Mouse (Mus musculus): Measurements from ENCODE around the gene Lefty2. TPM values are rescaled to one million over a fixed set of nuclear protein-coding genes. Genes with fewer than 3 reads are reported as not detected.
"Not testable (repeated sequence)": the region's sequence is repeated elsewhere in the genome, so short reads cannot be mapped to it uniquely, and the experiment has no call there.

Lefty2 gene
- polyA plus RNA-seq, 1 experiment from 2014 or later, result 0.14 TPM

DNA sequence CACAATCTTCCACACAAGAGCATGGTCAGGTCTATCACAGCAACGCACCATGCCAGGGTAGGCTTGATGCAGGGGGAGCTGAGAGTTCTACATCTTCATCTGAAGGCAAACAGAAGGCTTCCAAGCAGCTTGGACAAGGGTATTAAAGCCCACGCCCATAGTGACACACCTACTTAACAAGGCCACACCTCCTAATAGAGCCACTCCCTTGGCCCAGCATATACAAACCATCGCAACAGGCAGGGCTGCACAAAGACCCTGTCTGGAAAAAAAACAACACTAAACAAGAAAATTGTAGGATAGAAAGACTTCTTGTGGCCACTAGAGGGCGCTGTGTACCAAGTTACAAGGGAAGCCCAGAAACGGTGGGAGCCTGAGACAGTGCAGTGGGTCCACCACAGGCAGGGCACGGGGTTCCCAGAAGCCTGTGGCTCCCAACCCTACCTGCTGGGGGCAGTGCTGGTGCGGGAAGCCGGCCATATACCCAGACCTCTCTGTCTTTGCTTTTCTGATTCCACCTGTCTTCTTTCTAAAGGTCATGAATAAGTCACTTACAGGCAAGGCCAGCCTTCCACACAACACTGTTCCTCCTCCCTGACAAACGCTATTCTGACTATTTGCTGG is 18.9 kb upstream of the Lefty2 start:
- Histone ChIP-seq H3K9ac (no peak overlapping the region), H3K9me3 (replicated peaks) (no peaks in the 10 kb centered on the region), H3K4me3 (no peak overlapping the region), H3K4me1 (replicated peaks) (peaks cover 7% of the 10 kb centered on the region; the same call in 1 of the 2 replicates), H3K4me2 (no peak overlapping the region), H3K27me3 (no peaks in the 10 kb centered on the region), H3K36me3 (no peaks in the 10 kb centered on the region), H3K27ac (no peak overlapping the region)
- peak; percentile 63; the same call in 1 of the 2 replicates for ATAC-seq (replicated peaks; ENCODE audit: insufficient number of reproducible peaks, insufficient read depth, low FRiP score, low read depth)
- WGBS, result 26% methylated on average over 9 of the region's 9 CpGs

DNA sequence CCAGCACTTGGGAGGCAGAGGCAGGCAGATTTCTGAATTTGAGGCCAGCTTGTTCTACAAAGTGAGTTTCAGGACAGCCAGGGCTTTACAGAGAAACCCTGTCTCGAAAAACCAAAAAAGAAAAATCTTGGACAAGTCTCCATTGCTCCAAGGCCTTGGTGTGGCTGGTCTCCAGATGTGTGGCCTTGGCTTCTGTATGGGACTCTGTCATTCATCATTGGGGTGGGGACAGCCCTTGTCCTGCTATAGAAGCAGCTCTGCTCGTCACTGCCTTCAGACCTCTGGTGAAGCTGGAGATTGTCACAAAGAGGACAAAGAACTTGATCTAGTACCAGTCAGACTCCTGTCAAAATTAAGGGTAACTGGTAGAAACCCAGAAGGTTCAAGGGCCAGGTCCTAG is 18.3 kb upstream of the Lefty2 start:
- Histone ChIP-seq H3K4me1 (replicated peaks) (peaks cover 7% of the 10 kb centered on the region; the same call in 1 of the 2 replicates), H3K27ac (no peak overlapping the region), H3K9ac (no peak overlapping the region), H3K27me3 (no peaks in the 10 kb centered on the region), H3K4me2 (no peak overlapping the region), H3K9me3 (replicated peaks) (no peaks in the 10 kb centered on the region), H3K36me3 (no peaks in the 10 kb centered on the region), H3K4me3 (no peak overlapping the region)
- ATAC-seq (replicated peaks; ENCODE audit: insufficient number of reproducible peaks, insufficient read depth, low FRiP score, low read depth), result no peak
- WGBS, result 70% methylated on average over 2 of the region's 2 CpGs

DNA sequence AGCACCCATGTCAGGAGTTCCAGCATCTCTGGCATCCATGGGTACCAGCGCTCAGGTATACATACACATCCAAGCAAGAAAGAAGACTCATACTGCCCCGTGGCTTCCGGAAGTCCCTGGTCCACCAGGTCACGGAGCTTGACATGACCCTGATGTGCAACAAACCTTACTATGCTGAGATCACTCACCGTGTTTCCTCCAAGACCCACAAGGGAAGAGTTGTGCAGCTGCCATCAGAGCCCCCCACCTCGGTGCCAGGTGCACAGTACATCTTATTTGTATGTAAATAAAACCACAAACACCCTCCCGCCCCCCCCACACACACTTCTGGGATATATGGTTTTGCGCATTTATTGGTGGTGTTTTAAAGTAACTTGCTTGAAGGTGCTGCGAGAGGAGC is 17.8 kb upstream of the Lefty2 start:
- ATAC-seq (replicated peaks; ENCODE audit: insufficient number of reproducible peaks, insufficient read depth, low FRiP score, low read depth), result no peak
- Histone ChIP-seq H3K9ac (no peak overlapping the region), H3K9me3 (replicated peaks) (no peaks in the 10 kb centered on the region)

DNA sequence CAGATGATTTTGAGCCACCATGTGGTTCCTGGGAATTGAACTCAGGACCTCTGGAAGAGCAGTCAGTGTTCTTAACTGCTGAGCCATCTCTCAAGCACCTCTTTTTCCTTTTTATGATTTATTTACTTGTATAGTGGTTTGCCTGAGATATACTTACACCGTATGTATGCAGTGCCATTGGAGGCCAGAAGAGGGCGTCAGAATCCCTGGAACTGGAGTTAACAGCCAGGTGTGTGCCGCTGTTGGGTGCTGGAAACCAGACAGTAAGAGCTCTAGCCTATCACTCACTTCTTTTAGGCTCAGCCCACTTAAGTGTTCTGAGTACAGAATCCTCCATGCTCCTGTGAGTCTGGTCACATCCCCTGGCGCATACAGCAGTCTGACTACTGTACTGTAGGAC is 15.4 kb upstream of the Lefty2 start:
- H3K4me1 ChIP-seq (replicated peaks), result no peaks in the 10 kb centered on the region
- H3K4me2 ChIP-seq, result no peak overlapping the region
- H3K4me3 ChIP-seq, result no peak overlapping the region
- no peaks in the 10 kb centered on the region for H3K27me3 ChIP-seq
- no peak for ATAC-seq (replicated peaks; ENCODE audit: insufficient number of reproducible peaks, insufficient read depth, low FRiP score, low read depth)
- H3K9me3 ChIP-seq (replicated peaks), result no peaks in the 10 kb centered on the region
- WGBS, result 79% methylated on average over 4 of the region's 4 CpGs
- no peak overlapping the region for H3K9ac ChIP-seq
- H3K27ac ChIP-seq, result no peak overlapping the region
- H3K36me3 ChIP-seq, result no peaks in the 10 kb centered on the region

More for the DNA sequence above, 17.8 kb upstream of the Lefty2 start:
- WGBS, result 81% methylated on average over 9 of the region's 9 CpGs
- Histone ChIP-seq H3K36me3 (no peaks in the 10 kb centered on the region), H3K4me1 (replicated peaks) (peaks cover 4% of the 10 kb centered on the region; the same call in 1 of the 2 replicates), H3K27me3 (no peaks in the 10 kb centered on the region), H3K27ac (no peak overlapping the region), H3K4me3 (no peak overlapping the region), H3K4me2 (no peak overlapping the region)

DNA sequence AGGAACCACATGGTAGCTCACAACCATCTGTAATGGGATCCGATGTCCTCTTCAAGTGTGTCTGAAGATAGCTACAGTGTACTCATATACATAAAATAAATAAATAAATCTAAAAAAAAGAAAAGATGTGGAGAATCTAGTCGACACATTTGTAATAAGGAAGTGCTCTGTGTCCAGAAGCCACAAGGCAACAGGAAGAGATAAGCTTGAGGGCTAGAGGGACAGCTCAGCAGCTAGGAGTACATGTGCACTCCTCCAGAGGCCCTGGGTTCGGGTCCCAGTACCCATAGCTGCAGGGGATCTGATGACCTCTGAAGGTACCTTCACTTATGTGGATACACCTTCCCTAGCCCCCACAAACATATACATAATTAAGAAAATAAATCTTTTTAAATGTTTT is 11.1 kb upstream of the Lefty2 start:
- ATAC-seq (replicated peaks; ENCODE audit: insufficient number of reproducible peaks, insufficient read depth, low FRiP score, low read depth), result no peak
- Histone ChIP-seq H3K4me2 (no peak overlapping the region), H3K36me3 (no peaks in the 10 kb centered on the region), H3K27ac (no peak overlapping the region), H3K4me1 (replicated peaks) (peaks cover 9% of the 10 kb centered on the region), H3K9ac (no peak overlapping the region), H3K27me3 (0 out of 2 replicates have a peak, but pooled peaks cover 3% of the 10 kb centered on the region), H3K9me3 (replicated peaks) (no peaks in the 10 kb centered on the region), H3K4me3 (no peak overlapping the region)
- 58% methylated on average over 3 of the region's 3 CpGs for WGBS

DNA sequence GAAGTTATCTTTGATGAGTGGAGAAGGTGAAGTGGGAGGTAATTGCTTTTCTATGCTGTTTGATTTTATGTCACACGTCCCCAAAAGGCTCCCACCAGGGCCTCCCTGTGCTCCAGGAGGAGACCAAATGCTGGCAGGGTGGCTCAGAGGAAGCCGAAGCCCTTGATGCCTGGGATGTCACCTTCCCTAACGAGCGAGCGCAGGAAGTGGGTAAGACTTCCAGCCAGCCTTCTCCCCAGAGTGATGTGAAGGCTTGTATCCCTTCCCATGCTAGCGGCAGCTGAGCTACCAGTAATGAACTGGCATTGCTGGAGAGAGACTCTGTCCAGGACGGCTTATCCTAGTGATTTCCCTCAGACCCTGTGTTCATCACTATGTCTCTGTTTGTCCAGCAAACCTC is 9.2 kb upstream of the Lefty2 start:
- Histone ChIP-seq H3K4me1 (replicated peaks) (peaks cover 16% of the 10 kb centered on the region), H3K4me3 (no peak overlapping the region), H3K36me3 (no peaks in the 10 kb centered on the region), H3K4me2 (no peak overlapping the region), H3K27ac (no peak overlapping the region), H3K9me3 (replicated peaks) (no peaks in the 10 kb centered on the region), H3K27me3 (0 out of 2 replicates have a peak, but pooled peaks cover 3% of the 10 kb centered on the region), H3K9ac (no peak overlapping the region)
- no peak for ATAC-seq (replicated peaks; ENCODE audit: insufficient number of reproducible peaks, insufficient read depth, low FRiP score, low read depth)
- WGBS, result 19% methylated on average over 7 of the region's 7 CpGs

DNA sequence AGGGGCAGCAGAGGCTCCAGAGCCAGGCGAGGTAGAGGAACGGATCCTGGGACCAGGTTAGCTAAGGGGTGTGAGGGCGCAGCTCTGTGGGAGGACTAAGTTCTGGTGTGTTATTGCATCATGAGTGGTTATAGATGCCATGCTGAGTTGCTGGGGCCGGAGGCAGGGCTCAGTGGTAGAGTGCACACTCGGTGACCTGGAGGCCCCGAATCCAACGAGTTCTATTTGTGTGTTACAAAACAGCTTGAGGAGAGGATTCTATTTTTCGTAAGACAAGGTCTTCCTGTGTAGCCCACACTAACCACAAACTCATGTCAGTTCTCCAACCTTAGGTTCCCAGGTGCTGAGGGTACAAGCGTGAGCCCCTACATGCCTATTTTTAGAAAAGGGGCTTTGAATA is 8.4 kb upstream of the Lefty2 start:
- 0 out of 2 replicates have a peak, but pooled peaks cover 3% of the 10 kb centered on the region for H3K27me3 ChIP-seq
- ATAC-seq (replicated peaks; ENCODE audit: insufficient number of reproducible peaks, insufficient read depth, low FRiP score, low read depth), result no peak
- no peaks in the 10 kb centered on the region for H3K36me3 ChIP-seq
- H3K4me2 ChIP-seq, result peak overlapping the region; percentile 12; the same call in 1 of the 2 replicates
- no peak overlapping the region for H3K27ac ChIP-seq
- H3K9me3 ChIP-seq (replicated peaks), result no peaks in the 10 kb centered on the region
- H3K9ac ChIP-seq, result no peak overlapping the region
- H3K4me1 ChIP-seq (replicated peaks), result peaks cover 20% of the 10 kb centered on the region
- 62% methylated on average over 9 of the region's 9 CpGs for WGBS
- no peak overlapping the region for H3K4me3 ChIP-seq

DNA sequence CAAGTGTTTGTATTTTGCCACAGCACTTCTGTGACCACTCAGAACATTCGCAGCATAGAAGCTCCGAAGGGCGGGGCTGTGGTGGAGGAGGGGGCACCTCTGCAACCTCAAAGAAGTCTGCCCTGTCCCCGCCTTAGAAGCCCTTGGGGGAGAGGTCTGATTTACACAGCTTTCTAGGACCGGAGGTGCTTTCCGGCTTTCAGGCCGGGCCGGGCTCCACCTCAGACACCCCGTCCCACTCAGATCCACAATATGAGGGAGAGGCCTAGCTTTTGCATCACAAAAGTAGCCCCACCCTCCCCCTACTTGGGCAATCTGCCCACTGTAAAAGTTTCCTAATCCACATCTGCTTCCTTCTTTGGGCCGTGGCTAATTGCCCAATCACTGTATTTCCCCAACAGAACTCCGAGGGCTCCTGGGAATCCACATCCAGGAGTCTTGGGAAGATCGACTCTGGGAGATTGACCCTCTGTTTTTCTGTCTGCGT is 4.3 kb upstream of the Lefty2 start:
- peak; percentile 51 for ATAC-seq (replicated peaks; ENCODE audit: insufficient number of reproducible peaks, insufficient read depth, low FRiP score, low read depth)
- H3K9ac ChIP-seq, result peak overlapping the region; percentile 13; the same call in 1 of the 2 replicates
- peak overlapping the region; percentile 14; the same call in 1 of the 2 replicates for H3K27ac ChIP-seq
- H3K9me3 ChIP-seq (replicated peaks), result no peaks in the 10 kb centered on the region
- H3K36me3 ChIP-seq, result no peaks in the 10 kb centered on the region
- WGBS, result 11% methylated on average over 13 of the region's 13 CpGs
- peak overlapping the region; percentile 49 for H3K4me2 ChIP-seq
- peak overlapping the region; percentile 4; the same call in 1 of the 2 replicates for H3K4me3 ChIP-seq
- peaks cover 20% of the 10 kb centered on the region for H3K27me3 ChIP-seq
- H3K4me1 ChIP-seq (replicated peaks), result peaks cover 20% of the 10 kb centered on the region

DNA sequence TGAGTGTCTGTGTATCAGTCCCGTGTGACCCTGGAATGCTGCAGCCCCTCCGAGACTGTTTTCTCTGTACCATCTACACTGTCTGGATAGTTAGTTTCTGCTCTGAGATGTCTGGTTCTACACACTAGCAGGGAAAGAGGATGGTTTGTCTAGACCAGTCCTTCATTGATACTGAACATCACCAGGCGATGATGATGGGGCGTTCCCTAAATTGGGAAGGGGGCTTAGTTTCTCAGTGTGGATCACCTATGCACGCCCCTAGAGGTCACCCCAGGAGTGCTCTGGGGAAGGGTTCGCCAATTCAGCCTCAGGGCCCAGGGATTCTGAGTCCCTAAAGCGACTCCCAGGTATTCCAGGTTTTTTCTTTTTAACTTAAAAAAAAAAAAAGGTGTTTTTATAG is 3.7 kb upstream of the Lefty2 start:
- 0 out of 2 replicates have a peak overlapping the region, but pooled peaks have one; percentile 13 for H3K9ac ChIP-seq

DNA sequence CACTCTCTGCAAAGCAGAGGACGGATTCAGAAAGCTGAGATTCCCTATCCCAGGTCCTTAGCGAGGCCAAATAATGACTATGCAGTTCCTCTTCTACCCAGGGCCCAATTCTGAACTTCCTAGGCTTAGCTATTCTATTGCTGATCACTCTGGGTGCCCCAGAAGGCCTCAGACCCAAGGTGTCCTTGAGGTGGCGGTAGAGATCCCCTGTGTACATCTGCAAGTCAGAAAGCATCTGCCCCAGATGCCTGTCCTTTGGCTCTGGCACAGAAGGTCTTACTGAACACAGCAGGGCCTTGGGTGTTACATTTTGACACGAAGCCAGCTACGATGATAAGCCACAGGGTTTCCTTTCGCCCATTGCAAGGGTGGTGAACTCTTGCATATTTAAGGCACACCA is 3.1 kb upstream of the Lefty2 start:
- Histone ChIP-seq H3K36me3 (no peaks in the 10 kb centered on the region), H3K9me3 (replicated peaks) (no peaks in the 10 kb centered on the region), H3K4me1 (replicated peaks) (peaks cover 14% of the 10 kb centered on the region), H3K9ac (no peak overlapping the region), H3K4me3 (no peak overlapping the region), H3K27me3 (peaks cover 30% of the 10 kb centered on the region), H3K27ac (no peak overlapping the region), H3K4me2 (no peak overlapping the region)
- ATAC-seq (replicated peaks; ENCODE audit: insufficient number of reproducible peaks, insufficient read depth, low FRiP score, low read depth), result no peak
- 44% methylated on average over 6 of the region's 6 CpGs for WGBS

More for the DNA sequence above, 3.7 kb upstream of the Lefty2 start:
- H3K27ac ChIP-seq, result peak overlapping the region; percentile 14; the same call in 1 of the 2 replicates
- 48% methylated on average over 7 of the region's 7 CpGs for WGBS
- no peaks in the 10 kb centered on the region for H3K36me3 ChIP-seq
- peak; percentile 45; the same call in 1 of the 2 replicates for ATAC-seq (replicated peaks; ENCODE audit: insufficient number of reproducible peaks, insufficient read depth, low FRiP score, low read depth)
- peaks cover 26% of the 10 kb centered on the region for H3K27me3 ChIP-seq
- H3K4me3 ChIP-seq, result no peak overlapping the region
- peak overlapping the region; percentile 49 for H3K4me2 ChIP-seq
- H3K4me1 ChIP-seq (replicated peaks), result peaks cover 15% of the 10 kb centered on the region
- H3K9me3 ChIP-seq (replicated peaks), result no peaks in the 10 kb centered on the region

DNA sequence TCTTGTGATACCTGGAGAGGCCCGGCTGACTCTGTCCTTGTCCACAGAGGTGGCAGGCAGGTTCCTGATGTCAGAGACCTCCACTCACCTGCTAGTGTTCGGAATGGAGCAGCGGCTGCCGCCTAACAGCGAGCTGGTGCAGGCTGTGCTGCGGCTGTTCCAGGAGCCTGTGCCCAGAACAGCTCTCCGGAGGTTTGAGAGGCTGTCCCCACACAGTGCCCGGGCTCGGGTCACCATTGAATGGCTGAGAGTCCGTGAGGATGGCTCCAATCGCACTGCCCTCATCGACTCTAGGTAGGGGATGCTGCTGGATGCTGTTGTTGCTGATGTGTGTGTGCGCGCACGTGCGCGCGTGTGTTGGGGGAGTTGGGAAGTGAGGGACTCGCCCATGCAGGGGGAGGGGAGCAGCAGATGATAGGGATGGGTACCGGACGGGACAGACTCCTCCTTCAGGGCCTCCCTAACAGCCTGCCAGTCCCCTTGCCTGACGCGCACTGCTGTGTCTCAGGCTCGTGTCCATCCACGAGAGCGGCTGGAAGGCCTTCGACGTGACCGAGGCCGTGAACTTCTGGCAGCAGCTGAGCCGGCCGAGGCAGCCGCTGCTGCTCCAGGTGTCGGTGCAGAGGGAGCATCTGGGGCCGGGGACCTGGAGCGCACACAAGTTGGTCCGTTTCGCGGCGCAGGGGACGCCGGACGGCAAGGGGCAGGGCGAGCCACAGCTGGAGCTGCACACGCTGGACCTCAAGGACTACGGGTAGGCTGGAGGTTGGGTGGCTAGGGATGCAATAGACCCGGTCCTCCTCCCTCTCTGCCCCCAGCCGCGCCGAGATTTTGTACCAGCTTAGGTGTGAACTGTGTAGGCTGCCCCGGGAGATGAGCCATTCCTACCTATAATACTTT is 1.4 kb downstream of the Lefty2 start:
- H3K27me3 ChIP-seq, result peaks cover 36% of the 10 kb centered on the region
- peak overlapping the region; percentile 18 for H3K4me3 ChIP-seq
- peak overlapping the region; percentile 53 for H3K4me2 ChIP-seq
- H3K9me3 ChIP-seq (replicated peaks); H3K9ac ChIP-seq; ATAC-seq (replicated peaks; ENCODE audit: insufficient number of reproducible peaks, insufficient read depth, low FRiP score, low read depth); H3K27ac ChIP-seq; H3K4me1 ChIP-seq (replicated peaks); H3K36me3 ChIP-seq: not testable (repeated sequence)
- WGBS, result 6% methylated on average over 51 of the region's 51 CpGs
